Mouse (Mus musculus) colon, adult 2 months (tissue): ENCODE results near the gene Dnah11. TPM values are rescaled to one million over a fixed set of nuclear protein-coding genes. Genes with fewer than 3 reads are reported as not detected.

Experiments used
- polyA plus RNA-seq: library from polyadenylated mRNA; depleted of rRNA; stranded (reverse); fragments of >200 nt; gene quantifications from 2 replicates; pipeline ENCODE4 v1.2.3, GENCODE M21; 2012; rRNA removed

Gene Dnah11
- polyA plus RNA-seq, result 0.01 and 0.03 TPM in 2 replicates

DNA sequence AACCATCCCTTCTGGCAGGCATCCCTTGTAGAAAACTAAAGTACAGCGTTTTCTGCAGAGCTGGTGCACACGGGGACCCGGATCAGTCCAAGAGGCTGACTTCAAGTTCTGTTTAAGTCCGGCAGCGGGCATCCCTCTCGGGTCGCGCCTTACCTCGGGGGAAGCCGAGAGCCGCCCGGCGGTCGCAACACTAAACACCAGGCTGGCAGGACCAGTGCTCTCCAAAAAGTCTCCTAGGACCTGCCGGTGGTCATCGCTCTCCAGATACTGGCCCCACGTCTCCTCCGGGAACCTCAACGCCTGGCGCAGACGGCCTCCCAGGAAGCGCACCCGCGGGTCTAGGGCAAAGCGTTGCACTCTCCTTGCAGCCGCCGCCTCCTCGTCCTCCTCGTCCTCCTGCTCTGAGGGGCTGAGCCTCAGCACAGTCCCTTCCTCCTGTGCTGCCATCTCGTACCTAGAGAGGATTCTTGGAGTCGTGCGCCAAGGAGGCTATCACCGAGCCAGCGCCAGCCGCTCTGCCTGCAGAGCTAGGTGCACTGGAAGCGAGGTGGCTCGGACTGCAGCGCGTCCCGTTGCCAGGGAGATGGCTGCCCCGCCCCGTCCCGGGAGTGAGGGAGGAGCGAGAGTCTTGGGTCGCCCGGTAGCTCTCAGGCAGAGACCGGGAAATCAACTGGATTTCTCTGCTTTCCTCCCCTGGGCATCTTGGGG lies at the start of gene Dnah11:
Gene Dnah11, minus strand, starts transcription at position 658 of the 708 bp plus-strand sequence.

Other genes starting within 250 kb of the Dnah11 start
- 1.9 and 2.3 TPM in 2 replicates for gene Sp4, start 102.4 kb upstream of the Dnah11 start, polyA plus RNA-seq